Mouse (Mus musculus) embryonic facial prominence, embryonic 15.5 days (tissue): ENCODE data around the gene Tfe3. TPM values are rescaled to one million over a fixed set of nuclear protein-coding genes. Genes with fewer than 3 reads are reported as not detected.
"Not testable (repeated sequence)": the region's sequence is repeated elsewhere in the genome, so short reads cannot be mapped to it uniquely, and the experiment has no call there.

Experiments
- ATAC-seq: fragments of 200-750 bp; cut with Nextera tagmentation; 2 replicates; pipeline ENCODE4 v1.8.0; 2017; ENCODE audit warnings: low read depth, moderate TSS enrichment; ENCODE audit not compliant: insufficient number of reproducible peaks, low FRiP score, low TSS enrichment
- H3K27ac ChIP-seq: fragments of 300-500 bp; sonication (generic); replicated peaks from 2 replicates; pipeline ENCODE4 v1.5.1; 2015; ENCODE audit warnings: mild to moderate bottlenecking, inconsistent platforms
- H3K27me3 ChIP-seq: fragments of 300-500 bp; sonication (generic); 2 replicates; pipeline ENCODE4 v1.6.1; 2015; ENCODE audit warnings: inconsistent platforms
- H3K36me3 ChIP-seq: fragments of 300-500 bp; sonication (generic); 2 replicates; pipeline ENCODE4 v1.6.1; 2015; ENCODE audit warnings: mild to moderate bottlenecking, inconsistent platforms
- H3K4me1 ChIP-seq: fragments of 300-500 bp; sonication (generic); 2 replicates; pipeline ENCODE4 v1.6.1; 2015; ENCODE audit warnings: inconsistent platforms
- H3K4me2 ChIP-seq: fragments of 300-500 bp; sonication (generic); replicated peaks from 2 replicates; pipeline ENCODE4 v1.6.1; 2015; ENCODE audit warnings: mild to moderate bottlenecking, inconsistent platforms
- H3K4me3 ChIP-seq: fragments of 300-500 bp; sonication (generic); replicated peaks from 2 replicates; pipeline ENCODE4 v1.5.1; 2015; ENCODE audit warnings: mild to moderate bottlenecking, inconsistent platforms
- H3K9ac ChIP-seq: fragments of 300-500 bp; sonication (generic); 2 replicates; pipeline ENCODE4 v1.6.1; 2015; ENCODE audit warnings: inconsistent platforms
- H3K9me3 ChIP-seq: fragments of 300-500 bp; sonication (generic); replicated peaks from 2 replicates; pipeline ENCODE4 v1.6.1; 2016; ENCODE audit warnings: inconsistent platforms
- WGBS: fragments of 180-500 bp; shearing (Covaris S2); methylation state at CpG from one replicate; pipeline ENCODE4 v1.1.7; 2015; 5-methylcytosine and 5-hydroxymethylcytosine counted together
- polyA plus RNA-seq: library from polyadenylated mRNA; unstranded; fragments of >200 nt; fragmentation: Nextera tagmentation; extraction: Ambion mirVana; gene quantifications from 2 replicates; pipeline ENCODE4 v1.2.1, GENCODE M21; 2015

Gene Tfe3
- polyA plus RNA-seq, 1 experiment from 2014 or later, result 35.9 TPM

DNA sequence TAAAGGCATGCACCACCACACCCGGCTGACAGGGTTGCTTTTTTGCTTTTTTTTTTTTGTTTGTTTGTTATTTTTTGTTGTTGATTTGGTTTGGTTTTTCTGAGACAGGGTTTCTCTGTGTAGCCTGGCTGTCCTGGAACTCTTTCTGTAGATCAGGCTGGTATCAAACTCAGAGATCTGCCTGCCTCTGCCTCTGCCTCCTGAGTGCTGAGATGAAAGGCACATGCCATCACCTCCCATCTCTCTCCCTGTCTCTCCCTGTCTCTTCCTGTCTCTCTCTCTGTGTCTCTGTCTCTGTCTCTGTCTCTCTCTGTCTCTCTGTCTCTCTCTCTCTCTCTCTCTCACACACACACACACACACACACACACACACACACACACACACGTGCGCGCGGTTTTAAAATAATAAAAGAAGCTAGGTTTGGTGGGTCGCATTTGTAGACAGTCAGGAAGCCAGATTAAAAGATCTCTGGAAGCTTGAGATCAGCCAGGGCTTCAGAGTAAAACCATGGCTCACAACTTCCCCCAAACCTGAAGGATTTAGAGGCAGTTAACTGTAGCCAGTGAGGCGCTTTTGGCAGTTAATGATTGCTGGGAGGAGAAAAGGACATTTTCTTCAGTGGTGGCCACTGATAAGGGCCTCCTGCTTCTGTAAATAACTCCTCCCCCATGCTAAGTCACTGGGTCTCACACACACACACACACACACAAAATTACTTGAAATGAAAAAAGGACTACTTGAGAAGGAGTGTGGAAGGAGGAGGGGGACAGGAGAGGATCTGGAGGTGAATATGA, 16.3 kb downstream of the Tfe3 start:
- Histone ChIP-seq H3K36me3 (0 out of 2 replicates have a peak, but pooled peaks cover 1% of the 10 kb centered on the region), H3K9ac (no peak overlapping the region), H3K4me2 (no peak overlapping the region), H3K27me3 (no peaks in the 10 kb centered on the region), H3K9me3 (no peaks in the 10 kb centered on the region), H3K4me3 (no peak overlapping the region), H3K4me1 (no peaks in the 10 kb centered on the region), H3K27ac (no peak overlapping the region)
- 78% methylated on average over 7 of the region's 7 CpGs for WGBS
- no peak for ATAC-seq

- Histone ChIP-seq H3K4me3 (no peak overlapping the region), H3K4me1 (no peaks in the 10 kb centered on the region), H3K9me3 (no peaks in the 10 kb centered on the region), H3K4me2 (no peak overlapping the region), H3K9ac (no peak overlapping the region), H3K27ac (no peak overlapping the region), H3K27me3 (no peaks in the 10 kb centered on the region), H3K36me3 (no peaks in the 10 kb centered on the region)
- WGBS, result 23% methylated on average over 3 of the region's 3 CpGs
- ATAC-seq, result no peak
These were observed 16.9 kb downstream of the Tfe3 start for GRCm38 (mm10) chrX:7779294-7779693.

DNA sequence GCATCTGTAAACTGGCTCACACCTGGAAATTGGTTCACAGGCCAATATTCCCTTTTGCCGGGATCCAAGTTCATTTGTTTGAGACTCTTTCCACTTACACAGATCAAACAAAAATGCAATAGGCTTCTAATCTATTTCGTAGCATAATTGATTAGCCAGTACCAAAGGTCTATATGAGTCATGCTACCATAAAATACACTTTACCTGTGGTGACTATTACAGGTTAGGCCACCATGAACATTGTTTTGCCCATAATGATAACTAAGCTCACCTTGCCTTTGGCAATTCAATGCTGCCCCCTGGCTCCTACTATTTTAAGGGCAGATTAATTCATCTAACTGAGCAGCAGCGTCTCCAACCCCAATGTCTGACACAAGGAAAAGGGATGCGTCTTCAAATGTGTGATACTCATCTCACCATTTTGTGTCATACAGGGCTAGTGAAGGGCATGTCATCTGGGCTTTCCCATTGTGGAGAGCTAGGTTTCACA, 20.3 kb downstream of the Tfe3 start:
- H3K9ac ChIP-seq, result no peak overlapping the region
- no peaks in the 10 kb centered on the region for H3K4me1 ChIP-seq
- H3K36me3 ChIP-seq, result no peaks in the 10 kb centered on the region
- no peaks in the 10 kb centered on the region for H3K27me3 ChIP-seq
- no peak overlapping the region for H3K4me3 ChIP-seq
- H3K4me2 ChIP-seq, result no peak overlapping the region
- ATAC-seq, result no peak
- H3K27ac ChIP-seq, result no peak overlapping the region
- no peaks in the 10 kb centered on the region for H3K9me3 ChIP-seq
- WGBS, result 75% methylated on average over 4 of the region's 4 CpGs

- Histone ChIP-seq H3K36me3 (no peaks in the 10 kb centered on the region), H3K27me3 (no peaks in the 10 kb centered on the region), H3K4me1 (0 out of 2 replicates have a peak, but pooled peaks cover 4% of the 10 kb centered on the region), H3K4me2 (peak within 1 kb of the TSS; percentile 49), H3K9ac (peak within 1 kb of the TSS; percentile 35), H3K27ac (no peak within 1 kb of the TSS), H3K9me3 (no peaks in the 10 kb centered on the region), H3K4me3 (peak within 1 kb of the TSS; percentile 54)
- WGBS, result 14% methylated on average over 24 of the region's 24 CpGs
- peak; percentile 80; the same call in 1 of the 2 replicates for ATAC-seq
These were observed 27.3 kb downstream of the Tfe3 start, which contains the start of gene Gripap1 for GRCm38 (mm10) chrX:7789542-7790136. TSS of gene Gripap1 (plus strand) at chrX:7789765.

DNA sequence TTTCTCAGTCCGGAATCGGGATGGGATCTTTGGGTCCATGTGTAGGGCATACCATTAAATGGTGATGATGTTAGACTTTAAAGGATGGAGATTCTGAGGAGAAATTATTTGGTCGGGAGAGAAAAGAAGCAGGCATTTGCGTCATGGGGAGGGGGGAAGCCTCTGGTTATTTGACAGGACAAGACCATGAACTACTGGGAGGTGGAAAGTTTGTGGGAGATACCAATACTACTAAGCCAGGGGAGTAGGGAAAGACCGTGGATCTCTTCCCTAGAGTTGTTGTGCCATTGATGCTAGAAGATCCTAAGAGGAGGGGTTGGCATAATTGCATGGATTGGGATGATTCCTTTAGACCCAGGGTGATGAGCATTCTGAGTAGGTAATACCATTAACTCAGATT, 27.9 kb downstream of the Tfe3 start:
- Histone ChIP-seq H3K4me1 (0 out of 2 replicates have a peak, but pooled peaks cover 4% of the 10 kb centered on the region), H3K4me2 (peak overlapping the region; percentile 49), H3K4me3 (peak overlapping the region; percentile 54), H3K27ac (no peak overlapping the region), H3K9me3 (no peaks in the 10 kb centered on the region), H3K27me3 (no peaks in the 10 kb centered on the region), H3K9ac (peak overlapping the region; percentile 35), H3K36me3 (no peaks in the 10 kb centered on the region)
- no peak for ATAC-seq
- WGBS, result 26% methylated on average over 5 of the region's 5 CpGs

GRCm38 (mm10) chrX:7793361-7793760, 31.0 kb downstream of the Tfe3 start:
- H3K9ac ChIP-seq, result no peak overlapping the region

GRCm38 (mm10) chrX:7795016-7795415, 32.7 kb downstream of the Tfe3 start:
- no peaks in the 10 kb centered on the region for H3K27me3 ChIP-seq
- WGBS, result 24% methylated on average over 7 of the region's 7 CpGs
- H3K9ac ChIP-seq, result no peak overlapping the region
- H3K4me2 ChIP-seq, result no peak overlapping the region
- no peak overlapping the region for H3K27ac ChIP-seq
- no peak for ATAC-seq
- H3K9me3 ChIP-seq, result no peaks in the 10 kb centered on the region
- 0 out of 2 replicates have a peak, but pooled peaks cover 4% of the 10 kb centered on the region for H3K4me1 ChIP-seq
- H3K36me3 ChIP-seq, result peaks cover 6% of the 10 kb centered on the region; the same call in 1 of the 2 replicates
- H3K4me3 ChIP-seq, result no peak overlapping the region

More at GRCm38 (mm10) chrX:7793361-7793760, 31.0 kb downstream of the Tfe3 start:
- H3K4me3 ChIP-seq, result no peak overlapping the region
- 49% methylated on average over 3 of the region's 3 CpGs for WGBS
- H3K4me1 ChIP-seq, result 0 out of 2 replicates have a peak, but pooled peaks cover 4% of the 10 kb centered on the region
- no peak overlapping the region for H3K27ac ChIP-seq
- ATAC-seq, result no peak
- H3K9me3 ChIP-seq, result no peaks in the 10 kb centered on the region
- H3K4me2 ChIP-seq, result no peak overlapping the region
- H3K27me3 ChIP-seq, result no peaks in the 10 kb centered on the region
- H3K36me3 ChIP-seq, result no peaks in the 10 kb centered on the region

GRCm38 (mm10) chrX:7797327-7797726, 35.0 kb downstream of the Tfe3 start:
- 77% methylated on average over 3 of the region's 3 CpGs for WGBS
- Histone ChIP-seq H3K9ac (no peak overlapping the region), H3K4me3 (no peak overlapping the region), H3K4me1 (no peaks in the 10 kb centered on the region), H3K4me2 (no peak overlapping the region), H3K27ac (no peak overlapping the region), H3K9me3 (no peaks in the 10 kb centered on the region), H3K27me3 (no peaks in the 10 kb centered on the region), H3K36me3 (peaks cover 14% of the 10 kb centered on the region; the same call in 1 of the 2 replicates)
- ATAC-seq, result no peak

DNA sequence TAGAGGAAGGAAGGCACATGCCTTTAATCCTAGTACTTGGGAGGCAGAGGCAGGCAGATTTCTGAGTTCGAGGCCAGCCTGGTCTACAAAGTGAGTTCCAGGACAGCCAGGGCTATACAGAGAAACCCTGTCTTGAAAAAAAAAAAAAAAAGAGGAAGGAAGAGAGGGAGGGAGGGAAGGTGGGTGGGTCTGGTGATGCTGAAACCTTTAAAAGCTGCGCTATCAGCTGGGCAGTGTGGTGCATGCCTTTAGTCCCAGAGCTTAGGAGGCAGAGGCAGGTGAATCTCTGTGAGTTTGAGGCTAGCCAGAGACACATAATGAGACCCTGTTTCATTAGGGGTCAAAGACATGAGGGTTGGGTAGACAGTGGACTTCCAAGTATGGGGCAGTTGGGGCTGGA, 39.8 kb downstream of the Tfe3 start:
- ATAC-seq, H3K4me2 ChIP-seq, H3K27ac ChIP-seq, H3K4me3 ChIP-seq, H3K9me3 ChIP-seq, H3K9ac ChIP-seq, H3K27me3 ChIP-seq, H3K4me1 ChIP-seq: not testable (repeated sequence)
- 88% methylated on average over 2 of the region's 2 CpGs for WGBS
- H3K36me3 ChIP-seq, result peaks cover 35% of the 10 kb centered on the region; the same call in 1 of the 2 replicates

GRCm38 (mm10) chrX:7815016-7815415, 52.7 kb downstream of the Tfe3 start:
- H3K27me3 ChIP-seq, H3K36me3 ChIP-seq, H3K4me1 ChIP-seq, H3K9me3 ChIP-seq, ATAC-seq, H3K4me3 ChIP-seq, H3K4me2 ChIP-seq, H3K9ac ChIP-seq, H3K27ac ChIP-seq: not testable (repeated sequence)
- WGBS, result 49% methylated on average over 8 of the region's 8 CpGs
